Mouse (Mus musculus) C2C12 (cell line): ENCODE data around the gene 4930432K21Rik.

Source experiments
- CEBPB ChIP-seq: IDR thresholded peaks from one replicate; pipeline ENCODE4 v1.6.1; 2011; ENCODE audit warnings: low read depth, mild to moderate bottlenecking, control low read depth, moderate library complexity
- CTCF ChIP-seq: IDR thresholded peaks from one replicate; pipeline ENCODE4 v1.5.1; 2011; ENCODE audit not compliant: control insufficient read depth, insufficient read depth, insufficient read length
- FOSL1 ChIP-seq: IDR thresholded peaks from one replicate; pipeline ENCODE4 v1.8.0; 2011; ENCODE audit warnings: mild to moderate bottlenecking, low read length; ENCODE audit not compliant: poor library complexity, insufficient read depth, severe bottlenecking
- MAX ChIP-seq: IDR thresholded peaks from one replicate; pipeline ENCODE4 v1.6.1; 2011; ENCODE audit warnings: mild to moderate bottlenecking, control low read depth
- MYOD1 ChIP-seq: IDR thresholded peaks from one replicate; pipeline ENCODE4 v1.6.1; 2011; ENCODE audit warnings: low read depth; ENCODE audit not compliant: control insufficient read depth, insufficient read length
- MYOG ChIP-seq: IDR thresholded peaks from one replicate; pipeline ENCODE4 v1.6.1; 2011; ENCODE audit not compliant: control insufficient read depth, insufficient read length; ENCODE audit errors: extremely low read depth
- USF1 ChIP-seq: IDR thresholded peaks from one replicate; pipeline ENCODE4 v1.6.1; 2011; ENCODE audit warnings: low read depth, mild to moderate bottlenecking, control low read depth, moderate library complexity

DNA sequence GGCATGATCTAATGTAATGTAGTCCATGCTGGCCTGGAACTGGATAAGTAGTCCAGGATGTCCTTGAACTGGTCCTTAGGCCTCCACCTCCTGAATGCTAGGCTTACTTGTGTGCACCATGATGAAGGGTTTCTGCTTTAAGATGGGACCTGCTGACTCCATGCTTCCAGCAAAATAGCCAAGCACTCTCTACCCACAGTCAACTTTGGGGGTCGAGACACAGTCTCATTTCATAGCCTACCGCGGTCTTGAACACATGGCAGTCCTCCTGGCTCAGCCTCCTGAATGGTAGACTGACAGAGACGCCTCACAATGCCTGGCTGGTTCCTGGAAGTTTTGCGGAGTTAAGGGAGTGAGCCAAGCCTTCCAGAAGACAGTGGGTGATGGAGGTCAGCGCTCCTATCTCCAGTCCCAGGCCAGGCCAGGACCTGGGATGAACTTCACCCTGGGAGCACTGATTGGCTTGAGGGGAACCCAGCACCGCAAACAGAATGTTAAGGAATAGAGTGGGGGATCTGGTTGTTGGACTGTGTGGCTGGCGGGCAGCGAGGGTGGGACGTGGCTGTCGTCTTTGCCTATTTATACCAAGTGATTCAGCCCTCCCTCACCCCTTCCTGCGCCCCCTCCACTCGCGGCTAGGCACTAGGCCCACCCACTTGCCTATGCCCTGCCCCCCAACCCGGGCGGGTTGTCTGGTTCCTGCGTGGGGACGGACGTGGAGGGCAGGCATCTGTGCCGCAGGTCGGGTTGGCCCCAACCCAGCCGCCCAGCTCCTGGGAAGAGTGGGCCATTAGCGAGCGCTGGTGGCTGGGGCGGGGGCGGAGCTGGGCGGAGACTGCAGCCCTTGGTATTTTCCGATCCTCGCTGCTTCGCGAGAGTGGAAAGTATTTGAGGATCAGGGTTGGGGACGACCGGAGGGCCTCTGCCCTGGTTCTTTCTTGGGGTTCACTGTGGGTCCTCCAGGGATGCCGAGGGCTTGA is 55.4 kb downstream of the 4930432K21Rik start:
- TF ChIP-seq MYOG (no peak), CTCF (no peak), USF1 (no peak), MAX (peak; percentile 11), CEBPB (no peak), FOSL1 (no peak), MYOD1 (no peak)
